Comparison of ENCODE assay signal across 10 mouse cellular contexts in genomic region chr9:7855374-7855773, GRCm38 (mm10). TPM values are rescaled to one million over a fixed set of nuclear protein-coding genes. Genes with fewer than 3 reads are reported as not detected.
DNase-seq lines count a peak whose midpoint lies in the region; ATAC-seq and TF ChIP-seq lines count a peak whose summit lies in the region.
"Had no signal": no experiment of that assay in that cellular context is flagged by ENCODE, and none has a peak within 500 bp of the region (broad histone marks: within the 10 kb centered on the region; RNA-seq: fewer than 3 reads in every experiment).

No protein-coding gene starts in this region.

- H3K9me3 ChIP-seq in intestine, embryonic 15.5 days, result no peaks in the 10 kb centered on the region
- no peaks in the 10 kb centered on the region for H3K9me3 ChIP-seq in lung, postnatal 0 days (ENCODE audit: low read length)
- H3K9me3 ChIP-seq: embryonic facial prominence, embryonic 13.5 days; limb, embryonic 12.5 days had no signal

- peak; percentile 63 for TF ChIP-seq CTCF in left cerebral cortex, adult 2 months (IDR thresholded peaks at IDR 0.05)
- TF ChIP-seq CTCF in cortical plate, adult 2 months (IDR thresholded peaks at IDR 0.05; ENCODE audit: extremely low read depth, insufficient read depth, low read length), result peak; percentile 56; the same call in 1 of the 2 replicates
- peak; percentile 81 for TF ChIP-seq CTCF in lung, postnatal 0 days (IDR thresholded peaks at IDR 0.05)

- 56% methylated on average over 1 of the region's 1 CpGs for WGBS in intestine, embryonic 15.5 days
- 30% methylated on average over 1 of the region's 1 CpGs for WGBS in lung, postnatal 0 days

- no peak overlapping the region for H3K4me2 ChIP-seq in intestine, embryonic 15.5 days (replicated peaks)
- H3K4me2 ChIP-seq in lung, postnatal 0 days (replicated peaks; ENCODE audit: low read depth, low read length), result no peak overlapping the region
- H3K4me2 ChIP-seq: embryonic facial prominence, embryonic 13.5 days; limb, embryonic 12.5 days had no signal

- no peaks in the 10 kb centered on the region for H3K36me3 ChIP-seq in intestine, embryonic 15.5 days
- peaks cover 1% of the 10 kb centered on the region; the same call in 1 of the 2 replicates for H3K36me3 ChIP-seq in lung, postnatal 0 days (ENCODE audit: insufficient read depth, low read length)

- H3K4me3 ChIP-seq in left cerebral cortex, adult 2 months, result no peak overlapping the region
- H3K4me3 ChIP-seq in cortical plate, adult 2 months (ENCODE audit: insufficient read depth, low read length), result no peak overlapping the region
- H3K4me3 ChIP-seq in intestine, embryonic 15.5 days (replicated peaks), result no peak overlapping the region
- no peak overlapping the region for H3K4me3 ChIP-seq in lung, postnatal 0 days (ENCODE audit: low read depth, low read length)
- H3K4me3 ChIP-seq: embryonic facial prominence, embryonic 13.5 days; limb, embryonic 12.5 days had no signal

- H3K27ac ChIP-seq in left cerebral cortex, adult 2 months, result no peak overlapping the region
- H3K27ac ChIP-seq in cortical plate, adult 2 months (ENCODE audit: insufficient read depth, low read length), result no peak overlapping the region
- no peak overlapping the region for H3K27ac ChIP-seq in intestine, embryonic 15.5 days
- H3K27ac ChIP-seq in lung, postnatal 0 days (ENCODE audit: low read length), result no peak overlapping the region
- H3K27ac ChIP-seq: embryonic facial prominence, embryonic 13.5 days; limb, embryonic 12.5 days had no signal

- no peak for TF ChIP-seq EP300 in lung, postnatal 0 days (IDR thresholded peaks at IDR 0.05)

- TF ChIP-seq POLR2A in cortical plate, adult 2 months (IDR thresholded peaks at IDR 0.05; ENCODE audit: extremely low read depth, insufficient read depth, low read length), result no peak

- ATAC-seq in intestine, embryonic 15.5 days, result peak; percentile 73
- peak; percentile 77 for ATAC-seq in lung, postnatal 0 days

- intact Hi-C loops in left cerebral cortex, adult 2 months (cut with DNase I), result loop anchor here (2.0 to 5.0 kb wide), 2 partner anchors 141 to 253 kb away; no protein-coding TSS in a partner anchor
- intact Hi-C loops in left cerebral cortex, postnatal 36 days (cut with DNase I), result loop anchor here (2.0 kb wide), 1 partner anchor 141 kb away; no protein-coding TSS in a partner anchor
- intact Hi-C loops in gastrocnemius, postnatal 36 days (cut with DNase I), result loop anchor here (2.0 kb wide), 1 partner anchor 141 kb away; no protein-coding TSS in a partner anchor

- no peaks in the 10 kb centered on the region for H3K27me3 ChIP-seq in intestine, embryonic 15.5 days (replicated peaks)
- H3K27me3 ChIP-seq in lung, postnatal 0 days (replicated peaks; ENCODE audit: insufficient read depth, low read length), result no peaks in the 10 kb centered on the region
- H3K27me3 ChIP-seq: embryonic facial prominence, embryonic 13.5 days; limb, embryonic 12.5 days had no signal

- peak in 1 of 2 experiments; percentile 16 for DNase-seq in left cerebral cortex, adult 2 months (ENCODE audit: extremely low spot score in 1 of 2, low spot score in 2 of 2)
- no peak for DNase-seq in left cerebral cortex, postnatal 36 days (ENCODE audit: low spot score in 2 of 2)
- DNase-seq in MN1 (ENCODE audit: low spot score), result peak; percentile 43
- peak; percentile 84 for DNase-seq in lung, postnatal 0 days (ENCODE audit: low spot score)
- DNase-seq in testis, postnatal 14 days (ENCODE audit: low spot score), result peak; percentile 24
- no peak for DNase-seq in gastrocnemius, postnatal 36 days

- H3K9ac ChIP-seq in intestine, embryonic 15.5 days, result no peak overlapping the region
- no peak overlapping the region for H3K9ac ChIP-seq in lung, postnatal 0 days (replicated peaks; ENCODE audit: low read depth)
- H3K9ac ChIP-seq: embryonic facial prominence, embryonic 13.5 days; limb, embryonic 12.5 days had no signal

- no peaks in the 10 kb centered on the region for H3K4me1 ChIP-seq in cortical plate, adult 2 months (ENCODE audit: control insufficient read depth, insufficient read depth, low read length)
- 0 out of 2 replicates have a peak, but pooled peaks cover 2% of the 10 kb centered on the region for H3K4me1 ChIP-seq in intestine, embryonic 15.5 days (replicated peaks)
- no peaks in the 10 kb centered on the region for H3K4me1 ChIP-seq in lung, postnatal 0 days (ENCODE audit: insufficient read depth, low read depth, low read length)
- H3K4me1 ChIP-seq: embryonic facial prominence, embryonic 13.5 days; limb, embryonic 12.5 days had no signal

RNA-seq across cellular contexts. Expression of gene Birc3, which starts 17.6 kb away (rescaled TPM):
- 1 to 10 TPM; 2.9 to 3.9 TPM for total RNA-seq in left cerebral cortex, adult 2 months (2021)
- total RNA-seq in left cerebral cortex, postnatal 36 days (2021), result 1 to 10 TPM; 2.4 to 2.6 TPM
- polyA plus RNA-seq in cortical plate, adult 2 months (2012; rRNA removed), result 1.9 and 2.6 TPM in 2 replicates
- 11.7 and 11.9 TPM in 2 replicates for polyA plus RNA-seq in intestine, embryonic 15.5 days (2015; fragmentation: Nextera tagmentation; extraction: Ambion mirVana)
- 23.2 and 31.4 TPM in 2 replicates for polyA plus RNA-seq in lung, postnatal 0 days (2015; fragmentation: Nextera tagmentation; extraction: Ambion mirVana)
- 1 to 10 TPM; 5.0 to 5.3 TPM for total RNA-seq in gastrocnemius, postnatal 36 days (2021)

RNA-seq across cellular contexts. Expression of gene Birc2, which starts 18.5 kb away (rescaled TPM):
- total RNA-seq in left cerebral cortex, adult 2 months (2021), result 10 to 100 TPM; 31.0 to 38.1 TPM
- 10 to 100 TPM; 32.2 to 34.9 TPM for total RNA-seq in left cerebral cortex, postnatal 36 days (2021)
- 25.7 and 27.4 TPM in 2 replicates for polyA plus RNA-seq in cortical plate, adult 2 months (2012; rRNA removed)
- 28.9 and 32.1 TPM in 2 replicates for polyA plus RNA-seq in intestine, embryonic 15.5 days (2015; fragmentation: Nextera tagmentation; extraction: Ambion mirVana)
- 23.6 and 28.6 TPM in 2 replicates for polyA plus RNA-seq in lung, postnatal 0 days (2015; fragmentation: Nextera tagmentation; extraction: Ambion mirVana)
- 10 to 100 TPM; 18.1 to 21.0 TPM for total RNA-seq in gastrocnemius, postnatal 36 days (2021)

Comparison
In these comparisons a context has a peak if more than half of its experiments do, and no peak if none do; other contexts are left out.
1. DNase-seq: peak in MN1 (single experiment), lung, postnatal 0 days (single experiment) and testis, postnatal 14 days (single experiment); none in left cerebral cortex, postnatal 36 days (0 of 2) and gastrocnemius, postnatal 36 days (0 of 2).
2. Peak in every context shown above with its lines, with median percentiles within 50 percentile points of each other: CTCF ChIP-seq.